Mouse (Mus musculus) lung, adult 2 months (tissue): ENCODE data around the gene Rbm5. TPM values are rescaled to one million over a fixed set of nuclear protein-coding genes. Genes with fewer than 3 reads are reported as not detected.

Source experiments
- DNase-seq: peaks from one replicate; pipeline ENCODE4 v3.0.0; 2022
- H3K4me1 ChIP-seq: fragments of 200-500 bp; 2 replicates; pipeline ENCODE4 v1.6.1; 2011; ENCODE audit warnings: low read length; ENCODE audit not compliant: control insufficient read depth, insufficient read depth
- H3K4me3 ChIP-seq: fragments of 200-500 bp; replicated peaks from 2 replicates; pipeline ENCODE3; 2011; ENCODE audit warnings: low read depth, mild to moderate bottlenecking, control low read depth, low read length; ENCODE audit errors: extremely low read depth
- CTCF ChIP-seq: fragments of 200-500 bp; IDR thresholded peaks from 2 replicates; pipeline ENCODE4 v1.5.1; 2011; ENCODE audit warnings: mild to moderate bottlenecking, low read length, control low read depth; ENCODE audit not compliant: insufficient read depth
- POLR2A ChIP-seq: fragments of 200-500 bp; IDR thresholded peaks from 2 replicates; pipeline ENCODE4 v1.6.1; 2011; ENCODE audit warnings: low read depth, mild to moderate bottlenecking, control low read depth, low read length, borderline replicate concordance; ENCODE audit errors: extremely low read depth
- WGBS: fragments of 180-500 bp; shearing (Covaris S2); methylation state at CpG from one replicate; pipeline ENCODE4 v1.1.7; 2018; 5-methylcytosine and 5-hydroxymethylcytosine counted together
- polyA plus RNA-seq: library from polyadenylated mRNA; depleted of rRNA; stranded (reverse); fragments of >200 nt; gene quantifications from 2 replicates; pipeline ENCODE4 v1.2.3, GENCODE M21; 2012

Gene Rbm5
- polyA plus RNA-seq, 1 experiment: 77.1 TPM

DNA sequence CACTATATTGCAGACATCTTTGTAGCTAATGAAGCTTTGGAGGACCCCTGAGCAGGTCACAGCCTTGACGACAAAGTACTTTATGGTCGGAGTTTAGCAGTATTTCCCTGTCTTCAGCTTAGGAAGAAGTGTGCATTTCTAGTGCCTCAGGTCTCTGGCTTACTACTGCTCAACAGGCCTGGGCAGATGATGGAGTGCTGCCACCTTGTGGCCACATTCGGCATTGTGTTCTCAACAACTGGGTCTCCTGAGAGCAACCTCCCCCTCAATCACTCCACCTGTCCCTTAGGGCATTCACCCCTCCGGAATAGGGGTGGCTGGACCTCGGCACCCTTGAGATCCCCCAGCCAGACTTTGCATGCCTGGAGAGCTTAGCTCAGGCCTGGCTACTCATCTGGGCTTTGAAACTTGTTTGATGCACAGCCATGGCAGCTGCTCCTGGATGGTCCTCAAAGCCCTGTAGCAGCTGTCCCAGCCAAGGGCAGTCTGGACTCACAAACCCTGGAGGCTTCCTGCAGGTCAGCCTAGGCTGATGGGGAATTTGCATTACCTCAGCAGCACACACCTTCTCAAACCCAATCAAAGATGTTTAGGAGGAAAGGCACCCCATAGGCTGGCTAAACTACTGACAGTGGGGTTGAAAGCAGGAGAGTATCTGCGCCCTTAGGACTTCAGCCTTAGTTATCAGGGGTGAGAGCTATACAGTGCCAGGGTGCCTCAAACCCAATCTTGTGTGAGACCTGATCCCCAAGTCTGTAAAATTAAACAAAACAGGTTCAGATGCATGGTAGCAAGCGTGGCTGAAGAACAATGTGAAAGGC, 32.6 kb downstream of the Rbm5 start:
- DNase-seq: peak; percentile 90
- WGBS: 21% methylated on average over 7 of the region's 7 CpGs
- H3K4me3 ChIP-seq: no peak overlapping the region
- TF ChIP-seq POLR2A: peak; percentile 25; the same call in 1 of the 2 replicates
- peak; percentile 100 for TF ChIP-seq CTCF
- H3K4me1 ChIP-seq: peaks cover 4% of the 10 kb centered on the region; the same call in 1 of the 2 replicates

DNA sequence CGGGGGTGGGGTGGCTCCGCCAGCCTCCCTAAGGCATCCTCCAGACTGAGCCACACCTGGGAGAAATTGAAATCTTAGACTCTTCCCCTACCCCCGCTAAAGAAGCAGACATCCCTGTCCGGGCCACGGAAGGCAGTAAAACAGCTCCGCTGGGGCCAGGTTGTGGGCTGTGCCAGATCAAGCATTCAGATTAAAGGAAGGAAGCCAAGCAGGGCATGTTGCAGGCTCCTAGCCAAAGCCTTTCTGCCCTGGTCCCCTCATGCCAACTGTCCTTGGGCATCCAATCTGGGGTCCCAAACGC, 34.7 kb downstream of the Rbm5 start:
- DNase-seq: no peak
- no peak for TF ChIP-seq CTCF
- no peak for TF ChIP-seq POLR2A
- H3K4me3 ChIP-seq: no peak overlapping the region
- peaks cover 4% of the 10 kb centered on the region; the same call in 1 of the 2 replicates for H3K4me1 ChIP-seq
- 4% methylated on average over 7 of the region's 7 CpGs for WGBS

DNA sequence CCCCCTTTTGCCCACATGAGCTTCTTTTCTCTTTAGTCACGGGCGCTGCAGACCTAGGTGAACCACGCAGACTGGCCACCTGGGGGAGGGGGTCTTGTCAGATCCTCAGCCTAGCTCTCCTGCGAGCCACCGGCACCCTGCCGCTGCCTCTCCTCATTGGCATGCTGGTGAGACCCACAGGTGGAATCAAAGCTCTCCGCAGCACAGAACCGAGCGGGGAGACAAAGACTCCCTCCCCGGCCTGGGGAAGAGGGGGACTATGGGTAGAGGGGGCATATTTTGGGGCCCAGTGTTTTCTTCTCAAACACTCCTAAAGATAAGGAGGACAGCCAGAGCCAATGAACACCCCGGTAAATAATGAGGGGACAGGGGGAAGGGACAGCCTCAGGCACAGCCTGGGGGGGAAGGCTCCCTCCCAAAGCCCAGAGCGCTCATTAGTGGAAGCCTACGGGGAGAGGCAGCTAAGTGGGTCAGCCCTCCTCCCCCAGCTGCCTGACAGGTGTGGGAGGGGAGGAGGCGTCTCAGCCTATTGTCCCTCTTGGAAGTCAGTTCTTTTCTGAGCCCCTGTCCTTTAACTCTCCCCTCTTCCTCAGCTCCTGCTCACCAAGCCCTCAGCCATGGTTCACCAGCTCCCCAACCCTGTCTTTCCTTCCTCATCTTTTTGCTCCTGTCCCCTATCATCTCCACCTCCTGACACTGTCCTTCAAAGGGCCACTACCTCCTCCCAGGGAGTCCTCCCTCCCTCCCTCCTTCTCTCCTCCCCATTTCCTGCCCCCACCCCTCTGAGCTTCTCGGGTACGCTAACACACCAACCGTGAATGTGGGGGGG, 35.2 kb downstream of the Rbm5 start:
- TF ChIP-seq CTCF (no peak), POLR2A (no peak)
- H3K4me3 ChIP-seq: no peak overlapping the region
- no peak for DNase-seq
- 26% methylated on average over 17 of the region's 17 CpGs for WGBS
- peaks cover 4% of the 10 kb centered on the region; the same call in 1 of the 2 replicates for H3K4me1 ChIP-seq

DNA sequence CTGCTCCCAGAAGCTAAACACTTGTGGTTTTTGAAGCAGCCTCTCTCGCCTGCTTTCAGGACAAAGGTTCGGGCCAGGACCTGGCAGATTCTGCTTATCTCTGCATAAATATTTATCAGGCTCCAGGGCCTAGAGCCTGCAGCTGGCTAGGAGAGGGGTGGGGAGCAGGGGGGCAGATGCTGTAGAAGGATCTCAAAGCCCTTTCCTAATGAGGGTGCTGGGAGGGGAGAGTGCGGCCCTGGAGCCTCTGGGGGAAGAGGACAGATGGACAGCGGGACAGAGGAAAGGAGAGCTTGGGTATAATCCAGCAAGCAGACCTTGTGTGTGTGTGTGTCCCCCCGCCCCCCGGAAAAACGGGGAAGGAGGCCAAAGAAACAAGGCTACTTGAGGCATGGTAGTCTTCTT, 36.2 kb downstream of the Rbm5 start:
- WGBS: 51% methylated on average over 7 of the region's 7 CpGs
- DNase-seq: no peak
- peaks cover 4% of the 10 kb centered on the region; the same call in 1 of the 2 replicates for H3K4me1 ChIP-seq
- TF ChIP-seq CTCF (no peak), POLR2A (no peak)
- no peak overlapping the region for H3K4me3 ChIP-seq

DNA sequence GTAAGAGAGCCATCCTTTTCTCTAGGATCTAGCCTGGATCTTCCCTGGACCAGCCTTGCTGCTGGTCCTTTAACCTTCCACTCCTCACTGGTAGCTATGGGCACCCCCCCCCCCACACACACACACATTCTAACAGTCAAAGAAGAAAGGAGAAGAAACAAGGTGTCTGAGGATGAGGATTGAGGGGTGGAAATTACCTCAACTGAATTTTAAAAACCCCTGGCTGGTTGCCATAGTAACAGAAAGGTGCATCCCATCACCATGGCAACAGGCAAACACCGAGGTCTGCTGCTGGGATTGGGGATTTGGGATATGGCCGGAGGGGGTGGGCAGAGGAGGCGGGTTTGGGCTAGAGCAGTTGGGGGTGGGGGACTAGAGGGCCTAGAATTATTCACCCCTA, 41.1 kb downstream of the Rbm5 start:
- WGBS: 87% methylated on average over 3 of the region's 3 CpGs
- Histone ChIP-seq H3K4me3 (no peak overlapping the region), H3K4me1 (peaks cover 9% of the 10 kb centered on the region)
- TF ChIP-seq CTCF: no peak
- TF ChIP-seq POLR2A: no peak
- no peak for DNase-seq

DNA sequence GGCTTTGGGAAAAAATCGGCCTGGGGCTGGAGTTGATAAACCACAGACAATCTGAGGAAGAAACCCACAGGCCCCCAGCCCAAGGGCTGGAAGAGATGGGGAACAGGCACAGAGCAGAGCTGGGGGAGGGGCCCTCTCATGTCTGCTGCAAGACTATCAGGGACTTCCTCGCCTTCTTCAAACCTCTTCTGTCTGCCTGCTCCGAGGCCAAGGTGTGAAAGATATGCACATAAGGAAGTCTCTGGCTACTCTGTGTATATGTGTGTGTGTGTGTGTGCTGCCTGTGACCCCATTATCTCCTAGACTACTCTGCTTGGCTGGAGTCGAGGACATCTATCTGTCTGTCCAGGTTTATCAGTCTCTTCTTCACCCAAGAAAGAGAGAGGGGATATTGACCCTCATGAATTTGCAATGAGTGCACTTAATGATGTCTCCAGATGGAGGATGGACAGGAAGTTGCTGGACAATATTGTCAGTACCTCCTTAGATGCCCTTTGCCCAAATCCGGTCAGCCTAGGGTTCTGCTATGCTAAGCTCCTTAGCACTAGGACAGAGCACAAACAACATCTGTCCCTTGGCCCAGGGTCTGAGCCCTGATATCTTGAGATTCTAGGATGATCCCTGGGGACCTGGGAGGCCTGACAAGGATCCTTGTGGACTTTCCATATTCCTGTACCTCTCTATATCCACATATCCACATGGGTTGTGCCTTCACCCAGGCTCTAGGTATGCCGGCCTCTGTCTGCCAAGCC, 41.7 kb downstream of the Rbm5 start:
- WGBS: 74% methylated on average over 6 of the region's 6 CpGs
- TF ChIP-seq CTCF (no peak), POLR2A (no peak)

DNA sequence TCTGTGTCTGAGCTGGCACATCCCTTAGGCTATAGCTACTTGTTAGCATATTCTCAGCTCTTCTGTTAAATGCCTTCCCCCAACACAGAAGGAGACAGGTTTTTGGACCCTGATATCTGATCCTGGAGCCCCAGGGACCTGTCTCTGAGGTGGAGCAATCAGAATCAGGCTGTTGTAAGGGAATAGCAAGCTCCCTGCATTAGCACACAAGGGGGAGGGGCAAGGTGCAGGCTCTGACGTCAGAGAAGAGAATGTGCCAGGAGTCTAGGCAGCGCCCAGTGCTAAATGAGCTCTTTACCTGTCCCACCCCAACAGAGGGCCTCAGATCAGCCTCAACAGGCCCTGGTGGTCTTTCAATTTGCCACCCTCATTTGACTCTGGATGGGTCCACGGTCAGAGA, 43.8 kb downstream of the Rbm5 start:
- 54% methylated on average over 3 of the region's 3 CpGs for WGBS
- Histone ChIP-seq H3K4me1 (peaks cover 18% of the 10 kb centered on the region), H3K4me3 (no peak overlapping the region)
- DNase-seq: no peak
- TF ChIP-seq CTCF: no peak
- no peak for TF ChIP-seq POLR2A

More for the DNA sequence above, 41.7 kb downstream of the Rbm5 start:
- no peak for DNase-seq
- Histone ChIP-seq H3K4me3 (no peak overlapping the region), H3K4me1 (peaks cover 13% of the 10 kb centered on the region)

DNA sequence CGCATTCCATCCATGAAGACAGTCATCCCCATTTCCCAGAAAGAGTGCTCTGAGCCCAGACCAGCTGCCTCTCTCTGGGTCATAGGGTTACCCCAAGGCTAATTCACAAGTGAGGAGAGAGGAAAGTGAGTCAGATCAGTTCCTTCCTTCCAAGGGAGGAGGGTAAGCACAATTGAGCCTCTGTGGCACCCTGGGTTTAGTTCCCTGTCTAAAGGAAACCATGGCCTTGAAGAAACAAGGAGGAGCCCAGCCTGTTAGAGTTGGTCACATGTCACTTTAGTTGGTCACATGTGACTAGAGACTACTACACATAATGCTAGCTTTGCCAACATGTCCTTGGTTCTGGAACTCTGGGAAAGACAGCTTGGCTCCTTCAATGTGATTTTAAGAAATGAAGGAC, 46.0 kb downstream of the Rbm5 start:
- TF ChIP-seq POLR2A: no peak
- TF ChIP-seq CTCF: no peak
- H3K4me1 ChIP-seq: peaks cover 18% of the 10 kb centered on the region
- WGBS: 76% methylated on average over 1 of the region's 1 CpGs
- no peak overlapping the region for H3K4me3 ChIP-seq
- no peak for DNase-seq
